Mouse (Mus musculus) hindbrain, embryonic 12.5 days (tissue): Measurements from ENCODE around the gene Psmd5. TPM values are rescaled to one million over a fixed set of nuclear protein-coding genes. Genes with fewer than 3 reads are reported as not detected.
"Not testable (repeated sequence)": the region's sequence is repeated elsewhere in the genome, so short reads cannot be mapped to it uniquely, and the experiment has no call there.

ENCODE experiments used
- ATAC-seq: fragments of 200-750 bp; cut with Nextera tagmentation; 2 replicates; pipeline ENCODE4 v1.8.0; 2017; ENCODE audit warnings: moderate TSS enrichment; ENCODE audit not compliant: low FRiP score
- H3K27ac ChIP-seq: fragments of 300-500 bp; sonication (generic); 2 replicates; pipeline ENCODE4 v1.5.1; 2016; ENCODE audit warnings: mild to moderate bottlenecking
- H3K27me3 ChIP-seq: fragments of 300-500 bp; sonication (generic); 2 replicates; pipeline ENCODE4 v1.6.1; 2016; ENCODE audit warnings: mild to moderate bottlenecking
- H3K36me3 ChIP-seq: fragments of 300-500 bp; sonication (generic); 2 replicates; pipeline ENCODE4 v1.6.1; 2016; ENCODE audit warnings: mild to moderate bottlenecking
- H3K4me1 ChIP-seq: fragments of 300-500 bp; sonication (generic); 2 replicates; pipeline ENCODE4 v1.6.1; 2016
- H3K4me2 ChIP-seq: fragments of 300-500 bp; sonication (generic); replicated peaks from 2 replicates; pipeline ENCODE4 v1.6.1; 2016; ENCODE audit warnings: mild to moderate bottlenecking
- H3K4me3 ChIP-seq: fragments of 300-500 bp; sonication (generic); 2 replicates; pipeline ENCODE4 v1.5.1; 2016; ENCODE audit warnings: mild to moderate bottlenecking
- H3K9ac ChIP-seq: fragments of 300-500 bp; sonication (generic); 2 replicates; pipeline ENCODE4 v1.6.1; 2016; ENCODE audit warnings: mild to moderate bottlenecking, moderate library complexity
- H3K9me3 ChIP-seq: fragments of 300-500 bp; sonication (generic); replicated peaks from 2 replicates; pipeline ENCODE4 v1.6.1; 2016; ENCODE audit warnings: mild to moderate bottlenecking
- WGBS: fragments of 180-500 bp; shearing (Covaris S2); methylation state at CpG from one replicate; pipeline ENCODE4 v1.1.7; 2016; 5-methylcytosine and 5-hydroxymethylcytosine counted together
- polyA plus RNA-seq: library from polyadenylated mRNA; unstranded; fragments of >200 nt; fragmentation: Nextera tagmentation; extraction: Ambion mirVana; gene quantifications from 2 replicates; pipeline ENCODE4 v1.2.1, GENCODE M21; 2016

Psmd5 gene
- polyA plus RNA-seq, 1 experiment from 2014 or later, result 97.1 TPM

DNA sequence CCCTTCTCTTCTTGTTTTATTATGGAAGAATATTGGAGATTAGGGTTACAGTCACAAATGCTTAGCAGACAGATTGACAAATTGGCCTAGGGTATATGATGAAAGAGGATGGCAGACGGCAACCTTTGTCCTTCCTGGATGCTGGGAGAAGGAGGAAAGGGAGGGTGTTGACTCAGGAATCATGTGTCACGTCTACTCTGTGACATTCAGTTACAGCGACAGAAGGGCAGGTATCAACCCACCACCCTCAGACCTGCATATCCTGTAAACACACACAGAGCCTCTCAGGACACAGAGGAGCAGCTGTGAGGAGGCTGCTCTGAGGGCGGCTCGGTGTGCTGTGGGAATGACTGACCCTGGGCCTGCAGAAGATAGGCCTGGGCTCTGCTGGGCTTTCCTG, 8.4 kb upstream of the Psmd5 start:
- WGBS, result 53% methylated on average over 5 of the region's 5 CpGs
- no peaks in the 10 kb centered on the region for H3K4me1 ChIP-seq
- no peaks in the 10 kb centered on the region; the same call in none of the 2 replicates for H3K27me3 ChIP-seq
- no peak overlapping the region for H3K4me3 ChIP-seq
- no peak overlapping the region for H3K4me2 ChIP-seq
- ATAC-seq, result no peak
- no peaks in the 10 kb centered on the region for H3K36me3 ChIP-seq
- H3K9me3 ChIP-seq, result no peaks in the 10 kb centered on the region
- no peak overlapping the region for H3K27ac ChIP-seq
- H3K9ac ChIP-seq, result no peak overlapping the region

DNA sequence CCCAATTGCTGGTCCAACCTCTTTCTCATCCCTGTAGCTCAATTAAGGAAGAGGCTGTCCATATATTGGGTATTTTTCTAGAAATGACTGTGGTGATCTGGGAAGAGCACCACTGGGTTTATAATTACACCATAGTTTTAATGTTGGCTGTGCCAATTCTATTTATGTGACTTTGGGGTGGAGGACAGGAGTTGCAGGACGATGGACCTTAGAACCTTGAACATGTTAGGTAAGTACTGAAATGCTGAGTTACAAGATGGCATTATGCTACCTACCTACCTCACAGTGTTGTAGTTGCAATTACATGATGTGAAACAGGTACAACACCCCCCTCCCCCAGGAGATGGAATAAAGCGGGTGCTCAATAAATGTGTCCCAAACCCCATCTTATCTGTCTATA, 8.0 kb upstream of the Psmd5 start:
- 88% methylated on average over 2 of the region's 2 CpGs for WGBS
- no peak overlapping the region for H3K9ac ChIP-seq
- no peak for ATAC-seq

DNA sequence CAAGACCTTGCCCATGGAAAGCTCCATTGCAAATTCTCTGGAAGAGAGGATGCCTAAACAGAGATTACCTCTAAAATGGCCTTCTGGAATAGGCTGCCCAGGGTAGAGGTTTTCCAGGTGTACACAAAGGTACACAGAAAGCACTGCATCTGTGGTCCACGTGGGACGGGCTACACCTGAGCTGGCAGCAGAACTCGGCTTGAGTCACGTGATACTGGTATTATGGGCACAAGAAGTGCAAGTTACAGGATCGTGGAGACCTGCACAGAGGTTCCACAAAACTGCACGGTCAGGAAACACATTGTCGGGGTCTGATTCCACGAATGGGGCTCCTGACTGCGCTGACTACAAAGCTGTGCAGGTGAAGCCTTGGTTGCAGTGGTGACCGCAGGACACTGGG, 5.3 kb upstream of the Psmd5 start:
- H3K4me1 ChIP-seq, result no peaks in the 10 kb centered on the region
- H3K9ac ChIP-seq, result no peak overlapping the region
- no peak overlapping the region for H3K4me2 ChIP-seq
- H3K27ac ChIP-seq, result no peak overlapping the region
- H3K27me3 ChIP-seq, result peaks cover 17% of the 10 kb centered on the region
- no peaks in the 10 kb centered on the region for H3K36me3 ChIP-seq
- H3K4me3 ChIP-seq, result no peak overlapping the region
- ATAC-seq, result no peak
- H3K9me3 ChIP-seq, result no peaks in the 10 kb centered on the region
- 86% methylated on average over 10 of the region's 10 CpGs for WGBS

More for the DNA sequence above, 8.0 kb upstream of the Psmd5 start:
- H3K36me3 ChIP-seq, result no peaks in the 10 kb centered on the region
- H3K4me3 ChIP-seq, result no peak overlapping the region
- H3K9me3 ChIP-seq, result no peaks in the 10 kb centered on the region
- no peaks in the 10 kb centered on the region for H3K4me1 ChIP-seq
- H3K27ac ChIP-seq, result no peak overlapping the region
- no peak overlapping the region for H3K4me2 ChIP-seq
- H3K27me3 ChIP-seq, result peaks cover under 1% of the 10 kb centered on the region

DNA sequence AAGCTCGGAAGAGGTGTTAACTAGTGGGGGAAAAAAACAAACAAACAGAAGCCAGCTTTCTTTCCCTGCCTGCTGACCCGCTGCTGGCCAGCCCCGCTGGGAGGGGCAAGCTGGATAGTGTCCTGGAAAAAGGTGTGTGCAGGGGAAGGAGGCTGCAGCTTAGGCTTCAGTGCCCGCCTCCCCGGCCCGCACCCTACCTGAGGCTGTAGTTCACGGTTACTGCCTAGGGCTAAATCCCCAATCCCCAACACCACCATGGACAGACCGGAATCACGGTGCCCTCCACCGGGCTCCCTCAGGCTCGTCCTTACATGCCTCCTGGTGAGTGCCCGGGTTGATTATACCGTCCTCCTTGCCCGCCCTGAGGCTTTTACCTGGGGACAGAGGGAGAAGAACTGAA, 497 bp downstream of the Psmd5 start, which contains the start of gene Cutal:
Gene Cutal, plus strand, starts transcription at position 126 of the 400 bp plus-strand sequence.
- H3K9me3 ChIP-seq, result no peaks in the 10 kb centered on the region
- 0 out of 2 replicates have a peak within 1 kb of the TSS, but pooled peaks have one; percentile 27 for H3K9ac ChIP-seq
- H3K4me3 ChIP-seq, result no peak within 1 kb of the TSS
- H3K4me2 ChIP-seq, result peak within 1 kb of the TSS; percentile 39
- peaks cover 17% of the 10 kb centered on the region for H3K4me1 ChIP-seq
- ATAC-seq, result no peak
- no peak within 1 kb of the TSS for H3K27ac ChIP-seq
- H3K36me3 ChIP-seq, result no peaks in the 10 kb centered on the region
- WGBS, result 2% methylated on average over 14 of the region's 14 CpGs
- H3K27me3 ChIP-seq, result peaks cover 41% of the 10 kb centered on the region

DNA sequence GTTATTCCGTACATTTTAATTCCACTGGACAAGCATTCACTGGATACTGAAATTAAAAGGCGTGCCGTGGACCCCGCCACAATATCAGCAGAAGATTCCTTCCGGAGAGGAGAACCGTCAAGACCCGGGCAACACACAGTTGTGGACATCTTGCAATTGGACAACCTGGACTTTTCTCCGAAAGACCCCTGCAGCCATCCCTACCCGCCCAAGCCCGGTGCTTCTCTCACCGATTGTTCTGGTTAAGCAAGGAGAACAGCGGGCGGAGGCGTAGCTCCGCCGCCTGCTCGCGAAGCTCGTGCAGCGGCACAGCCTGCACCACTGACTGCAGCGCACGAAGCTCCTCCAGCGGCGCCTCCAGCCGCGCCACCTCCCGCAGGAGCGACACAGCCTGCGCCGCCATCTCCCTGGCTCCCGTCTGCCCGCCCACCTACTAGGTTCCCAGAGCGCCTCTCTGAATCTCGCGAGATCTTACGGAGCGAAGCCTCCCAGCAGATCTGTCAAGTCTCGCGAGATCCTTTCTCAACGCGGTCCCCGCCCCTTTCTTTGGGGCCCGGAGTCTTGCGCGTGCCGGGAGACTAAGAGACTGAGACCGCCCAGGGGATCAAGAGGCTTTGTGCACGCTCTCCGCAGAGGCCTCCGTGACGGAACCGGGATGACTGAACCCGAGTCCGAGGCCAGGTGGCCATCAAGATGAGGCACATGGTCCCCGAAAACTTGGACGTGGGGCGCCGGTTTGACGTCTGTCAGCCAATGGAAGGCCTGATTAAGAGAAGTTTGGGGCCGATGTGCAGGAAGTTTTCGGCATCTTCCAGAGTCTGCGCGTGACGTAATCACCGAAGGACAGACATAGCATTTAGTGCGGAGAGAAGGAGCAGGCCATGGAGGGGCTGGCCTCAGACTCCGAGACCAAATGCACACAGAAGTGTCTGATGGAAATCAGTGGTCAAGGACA, 4.0 kb downstream of the Psmd5 start:
- H3K4me2 ChIP-seq, result peak overlapping the region; percentile 56
- H3K9me3 ChIP-seq, result no peaks in the 10 kb centered on the region
- peak; percentile 98 for ATAC-seq
- H3K4me3 ChIP-seq, result peak overlapping the region; percentile 77
- WGBS, result under 1% methylated on average over 67 of the region's 67 CpGs
- peaks cover 1% of the 10 kb centered on the region for H3K36me3 ChIP-seq
- peak overlapping the region; percentile 87 for H3K9ac ChIP-seq
- peaks cover 27% of the 10 kb centered on the region for H3K27me3 ChIP-seq
- H3K27ac ChIP-seq, result peak overlapping the region; percentile 92
- H3K4me1 ChIP-seq, result peaks cover 36% of the 10 kb centered on the region

DNA sequence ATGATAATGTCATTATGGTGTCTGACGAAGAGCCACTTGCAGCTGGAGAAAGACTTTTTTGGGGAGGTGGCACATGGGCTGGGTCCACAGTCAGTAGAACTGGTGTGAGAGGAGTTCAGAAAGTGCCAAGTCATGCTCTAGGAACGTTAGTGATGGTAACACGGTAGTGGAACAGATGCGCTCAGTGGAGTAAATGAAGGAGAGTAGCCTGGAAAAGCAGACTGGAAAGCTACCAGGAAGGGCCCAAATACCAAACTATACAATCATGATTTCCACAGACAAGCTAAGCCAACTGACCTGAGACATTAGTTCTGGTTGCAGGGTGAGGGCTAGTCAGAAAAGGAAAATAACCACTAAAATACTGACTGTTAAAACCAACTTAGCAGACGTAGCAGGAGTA, 5.1 kb downstream of the Psmd5 start:
- H3K27ac ChIP-seq, result 0 out of 2 replicates have a peak overlapping the region, but pooled peaks have one; percentile 30
- H3K4me2 ChIP-seq, result peak overlapping the region; percentile 56
- peak overlapping the region; percentile 77 for H3K4me3 ChIP-seq
- H3K9me3 ChIP-seq, result no peaks in the 10 kb centered on the region
- WGBS, result 45% methylated on average over 5 of the region's 5 CpGs
- H3K4me1 ChIP-seq, result peaks cover 36% of the 10 kb centered on the region
- ATAC-seq, result no peak
- H3K27me3 ChIP-seq, result peaks cover 20% of the 10 kb centered on the region
- peaks cover 12% of the 10 kb centered on the region for H3K36me3 ChIP-seq
- peak overlapping the region; percentile 87 for H3K9ac ChIP-seq

DNA sequence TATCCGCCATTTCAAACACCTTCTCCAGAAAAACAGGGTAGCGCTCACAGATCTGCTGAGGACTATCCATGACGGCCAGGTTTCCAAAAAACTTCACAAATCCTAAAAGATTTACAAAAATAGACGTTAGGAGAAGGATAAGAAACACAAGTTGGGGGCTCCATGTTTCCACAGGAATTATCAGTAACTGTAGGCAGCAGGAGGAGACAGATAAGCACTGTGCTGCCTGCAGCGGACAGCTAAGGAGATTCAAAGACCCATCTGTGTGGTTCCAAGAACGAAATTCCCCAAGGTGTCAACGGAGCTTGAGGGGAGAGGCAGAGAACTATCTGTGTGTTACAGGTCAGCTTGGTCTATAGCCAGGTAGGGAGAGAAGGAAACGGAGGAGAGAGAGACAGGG, 17.0 kb downstream of the Psmd5 start:
- H3K4me1 ChIP-seq, result no peaks in the 10 kb centered on the region
- no peaks in the 10 kb centered on the region for H3K27me3 ChIP-seq
- H3K9ac ChIP-seq, result no peak overlapping the region
- no peak for ATAC-seq
- WGBS, result 92% methylated on average over 8 of the region's 8 CpGs
- no peak overlapping the region for H3K27ac ChIP-seq
- no peak overlapping the region for H3K4me2 ChIP-seq
- H3K36me3 ChIP-seq, result peaks cover 89% of the 10 kb centered on the region
- H3K9me3 ChIP-seq, result no peaks in the 10 kb centered on the region
- no peak overlapping the region for H3K4me3 ChIP-seq

DNA sequence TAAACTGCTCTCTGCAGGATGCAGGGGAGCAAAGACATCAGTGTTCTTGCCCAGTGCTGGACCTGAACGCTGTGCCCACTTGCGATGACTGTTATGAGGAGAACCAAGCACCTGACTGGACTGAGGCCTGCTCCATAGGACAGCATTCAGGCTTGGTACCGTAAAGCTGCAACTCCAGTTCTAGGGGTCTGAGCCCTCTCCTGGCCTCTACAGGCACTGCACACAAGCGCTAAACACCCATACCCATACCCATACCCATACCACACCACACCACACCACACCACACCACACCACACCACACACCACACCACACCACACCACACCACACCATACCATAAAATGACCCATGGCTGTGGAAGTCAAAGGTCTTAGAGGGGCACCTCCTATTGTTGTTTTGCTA, 19.5 kb downstream of the Psmd5 start:
- H3K9me3 ChIP-seq, result no peaks in the 10 kb centered on the region
- no peak for ATAC-seq
- no peak overlapping the region for H3K4me3 ChIP-seq
- H3K36me3 ChIP-seq, result peaks cover 96% of the 10 kb centered on the region
- no peaks in the 10 kb centered on the region for H3K4me1 ChIP-seq
- H3K9ac ChIP-seq, result no peak overlapping the region
- no peak overlapping the region for H3K4me2 ChIP-seq
- H3K27ac ChIP-seq, result no peak overlapping the region
- H3K27me3 ChIP-seq, result no peaks in the 10 kb centered on the region
- 92% methylated on average over 4 of the region's 4 CpGs for WGBS

DNA sequence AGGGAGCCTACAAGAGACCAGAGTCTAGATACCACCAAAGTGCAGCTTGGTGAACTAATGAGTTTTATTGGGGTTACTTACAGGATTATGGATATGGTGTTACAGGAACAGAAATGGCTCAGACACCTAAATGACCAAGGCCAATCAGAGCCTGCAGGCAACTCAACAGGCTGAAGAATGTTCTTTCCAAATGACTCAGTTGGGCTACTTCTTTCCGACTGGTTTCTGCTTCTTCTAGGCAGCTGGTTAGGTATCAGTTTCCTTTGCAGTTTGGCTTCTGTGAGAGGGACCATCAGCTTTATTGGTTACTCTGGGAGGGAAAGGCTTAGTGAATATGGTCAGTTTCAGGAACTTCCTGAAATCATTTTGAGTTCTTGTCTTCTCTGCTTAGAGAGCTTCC, 27.1 kb downstream of the Psmd5 start:
- Histone ChIP-seq H3K9ac (no peak overlapping the region), H3K36me3 (peaks cover 37% of the 10 kb centered on the region), H3K4me1 (no peaks in the 10 kb centered on the region), H3K9me3 (no peaks in the 10 kb centered on the region), H3K27ac (no peak overlapping the region), H3K4me3 (no peak overlapping the region), H3K27me3 (no peaks in the 10 kb centered on the region), H3K4me2 (no peak overlapping the region)
- no peak for ATAC-seq
- WGBS, result 89% methylated on average over 1 of the region's 1 CpGs

DNA sequence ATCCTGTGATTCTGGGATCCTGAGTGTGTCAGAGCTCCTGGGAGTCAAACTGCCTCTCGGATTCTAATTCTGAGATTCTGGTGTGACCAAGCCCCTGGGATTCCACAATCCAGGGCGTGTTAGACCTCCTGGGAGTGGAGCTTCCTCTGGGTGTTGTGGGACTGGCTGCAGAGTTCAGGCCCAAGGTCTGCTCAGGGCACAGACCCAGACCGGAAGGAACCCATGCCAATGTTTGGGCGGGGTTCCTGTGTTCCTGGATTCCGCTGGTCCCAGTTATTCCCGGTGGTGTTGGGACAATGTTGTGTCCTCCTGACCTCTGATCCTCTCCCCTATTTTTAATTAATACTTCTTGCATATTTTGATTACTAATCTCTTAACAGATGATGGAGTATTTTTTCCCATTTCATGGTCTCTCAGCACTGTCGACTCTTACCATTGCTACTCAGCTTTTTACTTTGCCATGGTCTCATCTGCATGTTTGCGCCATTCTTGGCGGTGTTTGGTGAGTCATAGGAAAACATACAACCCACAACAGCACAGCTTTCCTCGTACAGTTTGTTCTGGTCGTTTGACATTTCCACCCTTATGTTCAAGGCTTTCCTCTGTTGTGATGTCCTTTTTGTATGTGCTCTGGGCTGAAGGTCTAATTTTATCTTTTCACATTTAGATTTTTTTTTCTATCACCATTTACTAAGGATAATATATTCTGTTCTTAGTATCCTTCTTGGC, 31.4 kb downstream of the Psmd5 start:
- no peak for ATAC-seq
- H3K4me3 ChIP-seq, result no peak overlapping the region
- H3K27ac ChIP-seq, result no peak overlapping the region
- H3K4me2 ChIP-seq, result no peak overlapping the region
- H3K36me3 ChIP-seq, result no peaks in the 10 kb centered on the region
- 90% methylated on average over 11 of the region's 11 CpGs for WGBS
- no peaks in the 10 kb centered on the region for H3K4me1 ChIP-seq
- H3K9me3 ChIP-seq, result no peaks in the 10 kb centered on the region
- H3K27me3 ChIP-seq, result no peaks in the 10 kb centered on the region
- H3K9ac ChIP-seq, result no peak overlapping the region

DNA sequence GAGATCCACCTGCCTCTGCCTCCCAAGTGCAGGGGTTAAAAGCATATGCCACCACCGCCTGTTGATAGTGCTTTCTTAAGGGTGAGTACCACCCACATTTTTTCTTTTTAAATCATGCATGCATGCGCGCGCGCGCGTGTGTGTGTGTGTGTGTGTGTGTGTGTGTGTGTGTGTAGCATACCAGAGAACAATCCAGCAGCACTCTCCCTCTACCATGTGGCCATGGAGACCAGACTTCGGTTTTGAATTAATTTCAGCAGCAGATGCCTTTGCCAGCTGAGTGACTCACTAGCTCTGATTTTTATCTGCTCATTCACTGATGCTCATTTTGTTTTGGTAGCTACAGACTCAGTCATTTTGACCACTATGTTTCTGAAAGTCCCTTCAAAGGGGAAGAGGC, 33.1 kb downstream of the Psmd5 start:
- Histone ChIP-seq H3K4me1 (no peaks in the 10 kb centered on the region), H3K27me3 (0 out of 2 replicates have a peak, but pooled peaks cover 3% of the 10 kb centered on the region), H3K4me2 (no peak overlapping the region), H3K4me3 (no peak overlapping the region), H3K9me3 (no peaks in the 10 kb centered on the region), H3K9ac (no peak overlapping the region), H3K36me3 (no peaks in the 10 kb centered on the region), H3K27ac (no peak overlapping the region)
- WGBS, result 94% methylated on average over 8 of the region's 8 CpGs
- ATAC-seq, result no peak

DNA sequence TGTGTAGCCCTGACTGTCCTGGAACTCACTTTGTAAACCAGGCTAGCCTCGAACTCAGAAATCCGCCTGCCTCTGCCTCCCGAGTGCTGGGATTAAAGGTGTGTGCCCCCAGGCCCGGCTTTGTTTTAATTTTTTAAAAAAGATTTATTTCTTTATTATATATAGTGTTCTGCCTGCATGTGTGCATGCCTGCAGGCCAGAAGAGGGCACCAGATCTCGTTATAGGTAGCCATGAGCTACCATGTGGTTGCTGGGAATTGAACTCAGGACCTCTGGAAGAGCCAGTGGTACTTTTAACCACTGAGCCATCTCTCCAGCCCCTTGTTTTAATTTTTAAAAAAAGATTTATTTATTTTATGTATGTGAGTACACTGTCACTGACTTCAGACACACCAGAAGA, 34.6 kb downstream of the Psmd5 start:
- H3K27me3 ChIP-seq, H3K27ac ChIP-seq, H3K4me1 ChIP-seq, H3K4me3 ChIP-seq, H3K36me3 ChIP-seq, H3K9ac ChIP-seq, H3K9me3 ChIP-seq, H3K4me2 ChIP-seq, ATAC-seq: not testable (repeated sequence)
- WGBS, result 85% methylated on average over 5 of the region's 5 CpGs
